Mouse (Mus musculus) hindbrain, postnatal 0 days (tissue): ENCODE measurements at regions not wholly inside any gene's neighbourhood (a gene's known extent, or its start where the extent isn't known, plus 50 kb on each side); places are given as distances from the start of the nearest gene placed in this dataset.

ENCODE experiments used
- ATAC-seq: fragments of 200-750 bp; cut with Nextera tagmentation; 2 replicates; pipeline ENCODE4 v1.8.0; 2017; ENCODE audit warnings: mild to moderate bottlenecking, moderate TSS enrichment, moderate library complexity
- DNase-seq: peaks from one replicate; pipeline ENCODE4 v3.0.0-alpha.2; 2015; ENCODE audit warnings: low spot score
- H3K27ac ChIP-seq: fragments of 300-500 bp; sonication (generic); 2 replicates; pipeline ENCODE4 v1.5.1; 2014; ENCODE audit warnings: mild to moderate bottlenecking
- H3K27me3 ChIP-seq: fragments of 300-500 bp; sonication (generic); 2 replicates; pipeline ENCODE4 v1.6.1; 2014; ENCODE audit warnings: low read length, mixed read lengths; ENCODE audit not compliant: insufficient read depth
- H3K36me3 ChIP-seq: fragments of 300-500 bp; sonication (generic); 2 replicates; pipeline ENCODE4 v1.6.1; 2014; ENCODE audit warnings: low read length, mixed read lengths; ENCODE audit not compliant: insufficient read depth
- H3K4me1 ChIP-seq: fragments of 300-500 bp; sonication (generic); 2 replicates; pipeline ENCODE4 v1.6.1; 2014; ENCODE audit warnings: antibody characterized with exemption, low read length, mixed read lengths; ENCODE audit not compliant: insufficient read depth
- H3K4me2 ChIP-seq: fragments of 300-500 bp; sonication (generic); 2 replicates; pipeline ENCODE4 v1.6.1; 2014; ENCODE audit warnings: low read depth, mild to moderate bottlenecking, low read length, moderate library complexity, mixed read lengths
- H3K4me3 ChIP-seq: fragments of 300-500 bp; sonication (generic); 2 replicates; pipeline ENCODE4 v1.5.1; 2014; ENCODE audit warnings: low read length
- H3K9ac ChIP-seq: fragments of 300-500 bp; sonication (generic); replicated peaks from 2 replicates; pipeline ENCODE4 v1.6.1; 2014; ENCODE audit warnings: mild to moderate bottlenecking, low read length, moderate library complexity, mixed read lengths
- H3K9me3 ChIP-seq: fragments of 300-500 bp; sonication (generic); 2 replicates; pipeline ENCODE4 v1.6.1; 2016; ENCODE audit warnings: low read length, mixed read lengths
- CTCF ChIP-seq: IDR thresholded peaks from 2 replicates; pipeline ENCODE4 v1.5.1; 2016; ENCODE audit warnings: antibody characterized with exemption, control low read depth, low read depth
- WGBS: fragments of 180-500 bp; shearing (Covaris S2); extraction: QIAGEN DNeasy Blood & Tissue Kit; methylation state at CpG from one replicate; pipeline ENCODE4 v1.1.7; 2014; 5-methylcytosine and 5-hydroxymethylcytosine counted together

DNA sequence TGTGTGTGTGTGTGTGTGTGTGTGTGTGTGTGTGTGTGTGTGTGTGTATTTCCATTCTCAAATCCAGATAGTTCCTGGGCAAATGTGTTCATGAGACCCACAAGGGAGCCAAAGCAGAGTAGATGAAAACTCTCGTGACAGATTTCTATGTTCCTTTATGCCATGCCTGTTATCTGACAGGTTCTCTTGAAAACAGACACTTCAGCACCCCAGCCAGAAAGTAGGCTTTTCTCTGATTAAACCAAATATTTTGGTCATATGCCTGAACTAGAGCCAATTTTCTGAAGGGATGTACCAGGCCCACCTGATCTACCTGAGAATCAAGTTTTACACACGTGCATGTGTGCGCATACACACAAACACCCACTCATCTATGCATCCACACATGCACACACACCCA is 95.5 kb downstream of the Psat1 start:
- H3K4me1 ChIP-seq = no peaks in the 10 kb centered on the region
- H3K4me2 ChIP-seq = no peak overlapping the region
- no peaks in the 10 kb centered on the region for H3K27me3 ChIP-seq
- no peaks in the 10 kb centered on the region for H3K9me3 ChIP-seq
- ATAC-seq = no peak
- H3K27ac ChIP-seq = no peak overlapping the region
- no peak for DNase-seq
- H3K9ac ChIP-seq = no peak overlapping the region
- H3K36me3 ChIP-seq = no peaks in the 10 kb centered on the region
- H3K4me3 ChIP-seq = no peak overlapping the region
- TF ChIP-seq CTCF = no peak
- 95% methylated on average over 3 of the region's 3 CpGs for WGBS

DNA sequence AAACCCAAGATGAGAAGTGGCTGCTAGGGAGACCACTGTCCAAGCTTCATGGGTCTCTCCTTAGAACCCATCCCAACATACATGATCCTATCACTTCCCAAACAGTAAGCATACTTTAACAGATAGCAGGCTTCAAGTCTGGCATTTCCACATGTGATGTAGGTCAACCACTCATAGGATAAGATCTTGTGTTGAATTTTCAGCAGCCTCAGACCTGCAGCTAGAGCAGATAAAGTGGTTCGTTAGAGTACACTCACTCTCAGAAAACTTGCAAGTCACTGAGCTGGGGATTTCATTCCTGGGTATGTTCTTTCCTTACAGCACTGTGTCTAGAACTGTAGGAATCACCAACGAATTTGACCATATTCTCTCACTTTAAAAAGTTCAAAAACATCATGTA is 96.4 kb downstream of the Psat1 start:
- Histone ChIP-seq H3K27ac (no peak overlapping the region), H3K9ac (no peak overlapping the region), H3K36me3 (no peaks in the 10 kb centered on the region), H3K4me1 (no peaks in the 10 kb centered on the region), H3K4me2 (no peak overlapping the region), H3K4me3 (no peak overlapping the region), H3K9me3 (no peaks in the 10 kb centered on the region), H3K27me3 (no peaks in the 10 kb centered on the region)
- ATAC-seq = no peak
- 68% methylated on average over 2 of the region's 2 CpGs for WGBS
- no peak for TF ChIP-seq CTCF
- DNase-seq = no peak

DNA sequence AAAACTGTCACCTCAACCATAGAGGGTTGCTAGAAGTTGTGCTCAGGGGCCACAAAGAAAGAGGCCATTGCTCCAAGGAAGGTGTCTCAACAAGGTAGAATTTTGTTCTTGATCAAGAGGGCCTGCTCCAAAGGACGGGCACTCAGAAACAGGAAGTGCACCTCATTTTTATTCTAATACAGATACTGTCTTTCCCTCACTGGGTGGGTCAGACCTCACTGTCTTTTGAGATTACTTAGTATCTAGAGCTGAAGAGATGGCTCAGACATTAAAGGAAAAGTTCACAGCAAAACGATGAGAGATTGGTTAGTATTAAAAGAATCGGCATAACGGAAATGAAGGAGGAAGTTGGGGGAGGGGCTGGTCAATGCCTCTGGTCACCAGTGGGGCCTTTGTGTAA is 97.9 kb downstream of the Psat1 start:
- Histone ChIP-seq H3K4me1 (no peaks in the 10 kb centered on the region), H3K27ac (no peak overlapping the region), H3K9ac (no peak overlapping the region), H3K9me3 (no peaks in the 10 kb centered on the region), H3K4me2 (no peak overlapping the region), H3K4me3 (no peak overlapping the region), H3K27me3 (no peaks in the 10 kb centered on the region), H3K36me3 (no peaks in the 10 kb centered on the region)
- no peak for TF ChIP-seq CTCF
- ATAC-seq (no peak), DNase-seq (no peak)
- WGBS = 87% methylated on average over 4 of the region's 4 CpGs

DNA sequence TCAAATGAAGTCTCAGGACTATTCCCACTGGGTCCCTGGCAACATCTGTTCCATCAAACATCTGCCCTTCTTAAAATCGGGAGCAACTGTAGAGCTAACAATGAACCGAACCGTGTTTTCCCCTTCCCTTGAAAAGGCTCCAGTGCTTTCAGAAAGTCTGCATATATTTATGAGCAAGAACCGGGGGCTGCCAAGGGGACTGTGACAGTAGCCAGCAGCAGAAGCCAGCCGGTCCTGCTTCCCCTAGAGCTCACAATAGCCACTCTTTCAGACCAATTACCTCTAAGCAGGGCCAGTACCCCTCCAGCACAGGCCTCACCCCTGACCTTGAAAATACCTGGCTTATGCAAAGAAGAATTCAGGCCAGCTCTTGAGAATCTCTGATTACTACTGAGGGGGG is 108.8 kb downstream of the Psat1 start:
- Histone ChIP-seq H3K9ac (no peak overlapping the region), H3K27me3 (no peaks in the 10 kb centered on the region), H3K4me1 (peaks cover 9% of the 10 kb centered on the region), H3K4me3 (no peak overlapping the region), H3K4me2 (no peak overlapping the region), H3K9me3 (no peaks in the 10 kb centered on the region), H3K27ac (no peak overlapping the region), H3K36me3 (no peaks in the 10 kb centered on the region)
- DNase-seq = peak; percentile 57
- ATAC-seq = peak; percentile 30; the same call in 1 of the 2 replicates
- 19% methylated on average over 5 of the region's 5 CpGs for WGBS
- no peak for TF ChIP-seq CTCF

DNA sequence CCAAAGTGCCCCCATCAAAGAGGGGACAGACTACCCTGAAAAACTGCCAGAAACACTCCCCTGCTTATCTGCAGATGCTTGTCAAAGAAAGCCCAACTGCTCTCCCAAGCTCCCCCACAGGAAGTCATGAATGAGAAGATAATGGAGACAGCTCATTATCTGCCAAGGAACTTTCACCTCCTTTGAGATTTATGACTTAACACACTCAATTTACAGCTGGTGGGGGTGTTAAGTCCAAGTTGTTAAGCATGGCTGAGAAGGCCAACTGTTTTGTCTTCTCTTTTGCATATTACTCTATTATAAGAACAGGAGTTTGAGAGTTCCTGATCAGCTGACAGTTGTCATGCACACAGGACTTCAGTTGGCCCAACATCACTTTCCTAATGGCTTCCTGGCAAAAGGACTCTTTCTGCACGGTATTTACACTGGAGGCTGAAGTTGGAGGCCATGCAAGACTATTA is 109.4 kb downstream of the Psat1 start:
- Histone ChIP-seq H3K9ac (no peak overlapping the region), H3K4me3 (no peak overlapping the region), H3K4me2 (no peak overlapping the region), H3K27me3 (no peaks in the 10 kb centered on the region), H3K4me1 (peaks cover 9% of the 10 kb centered on the region), H3K27ac (0 out of 2 replicates have a peak overlapping the region, but pooled peaks have one; percentile 27), H3K36me3 (no peaks in the 10 kb centered on the region), H3K9me3 (no peaks in the 10 kb centered on the region)
- 10% methylated on average over 1 of the region's 1 CpGs for WGBS
- peak; percentile 75 for ATAC-seq
- TF ChIP-seq CTCF = no peak
- peak; percentile 71 for DNase-seq

DNA sequence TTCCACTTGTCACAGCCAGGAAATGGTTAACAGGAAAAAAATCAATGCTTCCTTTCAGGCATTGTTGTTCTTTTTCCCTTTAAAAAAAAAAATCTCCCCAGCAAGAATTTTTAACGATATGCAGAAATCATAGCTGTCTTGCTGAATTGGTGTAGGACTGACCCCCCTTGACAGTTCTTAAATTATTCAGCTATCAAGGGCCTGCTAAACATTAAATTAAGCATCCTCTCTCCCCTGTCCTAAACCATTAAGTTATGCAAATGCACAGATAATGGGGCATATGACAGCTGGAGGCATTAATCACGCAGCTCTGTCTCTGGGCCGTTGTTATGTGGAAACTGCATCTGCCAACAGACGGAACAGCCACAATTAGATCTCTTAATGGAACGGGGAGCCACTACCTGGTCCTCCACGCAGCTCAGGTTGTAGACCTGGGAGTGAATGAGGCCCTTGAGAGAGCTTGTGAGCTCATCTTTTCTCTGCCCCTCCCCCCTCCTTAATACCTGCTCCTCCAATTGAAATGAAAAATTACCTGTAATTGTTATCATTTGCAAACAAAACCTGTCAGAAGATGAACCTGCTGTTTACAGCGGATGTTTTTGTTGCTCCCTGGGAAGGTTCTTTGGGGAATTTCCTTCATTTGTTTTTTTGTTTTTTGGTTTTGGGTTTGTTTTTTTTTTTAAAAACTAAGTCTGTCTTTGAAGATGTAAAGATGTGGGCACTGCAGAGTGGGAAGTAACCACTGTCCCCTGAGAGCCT is 110.0 kb downstream of the Psat1 start:
- Histone ChIP-seq H3K9ac (no peak overlapping the region), H3K27me3 (no peaks in the 10 kb centered on the region), H3K9me3 (no peaks in the 10 kb centered on the region), H3K4me2 (peak overlapping the region; percentile 14; the same call in 1 of the 2 replicates), H3K4me1 (peaks cover 9% of the 10 kb centered on the region), H3K36me3 (no peaks in the 10 kb centered on the region), H3K27ac (0 out of 2 replicates have a peak overlapping the region, but pooled peaks have one; percentile 27), H3K4me3 (no peak overlapping the region)
- TF ChIP-seq CTCF = no peak
- DNase-seq (peak; percentile 79), ATAC-seq (peak; percentile 78)
- 6% methylated on average over 7 of the region's 7 CpGs for WGBS

DNA sequence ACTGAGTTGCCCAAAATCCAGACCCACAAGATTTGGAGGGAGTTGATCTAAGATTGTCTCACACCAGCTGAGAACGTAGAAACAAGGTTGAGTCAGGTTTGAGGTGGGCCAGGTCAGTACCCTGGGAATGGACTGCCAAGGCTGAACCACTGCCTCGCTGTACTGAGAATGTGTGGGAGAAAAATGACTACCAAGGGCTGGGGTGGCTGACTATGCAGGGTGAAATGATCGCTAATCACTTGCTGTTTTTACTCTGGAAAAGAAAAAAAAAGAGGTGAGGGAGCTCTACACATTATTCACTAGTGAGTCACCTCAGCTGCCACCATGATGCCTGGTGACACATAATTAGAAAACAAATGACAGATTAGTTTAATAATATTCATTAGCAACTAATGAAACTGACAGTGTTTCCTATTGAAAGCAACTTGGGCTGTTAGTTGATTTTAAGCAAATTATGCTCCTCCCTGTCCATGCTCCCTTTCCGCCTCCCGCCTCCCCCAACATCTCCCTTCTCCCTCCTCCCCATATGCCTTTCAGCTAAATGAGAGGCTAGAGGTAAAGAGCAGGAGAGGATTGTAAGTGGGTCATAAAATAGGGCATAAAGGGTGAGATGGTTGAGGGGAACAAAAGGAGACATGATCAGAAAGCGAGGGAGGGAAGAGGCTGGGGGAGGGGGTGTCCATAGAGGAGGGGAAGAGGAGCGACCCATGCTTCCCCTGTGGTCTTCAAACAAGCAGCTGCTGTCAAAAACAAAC is 110.8 kb downstream of the Psat1 start:
- no peak for TF ChIP-seq CTCF
- Histone ChIP-seq H3K4me1 (peaks cover 9% of the 10 kb centered on the region), H3K27ac (no peak overlapping the region), H3K4me3 (no peak overlapping the region), H3K9ac (no peak overlapping the region), H3K36me3 (no peaks in the 10 kb centered on the region), H3K9me3 (no peaks in the 10 kb centered on the region), H3K27me3 (no peaks in the 10 kb centered on the region), H3K4me2 (no peak overlapping the region)
- 36% methylated on average over 7 of the region's 7 CpGs for WGBS
- DNase-seq (no peak), ATAC-seq (peak; percentile 45; the same call in 1 of the 2 replicates)
